Mouse (Mus musculus) 3T3-L1 (cell line): ENCODE measurements around the gene Mknk2.
"Not testable (repeated sequence)": the region's sequence is repeated elsewhere in the genome, so short reads cannot be mapped to it uniquely, and the experiment has no call there.

ENCODE experiments used
- DNase-seq: peaks from one replicate; pipeline ENCODE4 v3.0.0-alpha.2; 2015; ENCODE audit warnings: low read depth, low spot score

Gene Mknk2

DNA sequence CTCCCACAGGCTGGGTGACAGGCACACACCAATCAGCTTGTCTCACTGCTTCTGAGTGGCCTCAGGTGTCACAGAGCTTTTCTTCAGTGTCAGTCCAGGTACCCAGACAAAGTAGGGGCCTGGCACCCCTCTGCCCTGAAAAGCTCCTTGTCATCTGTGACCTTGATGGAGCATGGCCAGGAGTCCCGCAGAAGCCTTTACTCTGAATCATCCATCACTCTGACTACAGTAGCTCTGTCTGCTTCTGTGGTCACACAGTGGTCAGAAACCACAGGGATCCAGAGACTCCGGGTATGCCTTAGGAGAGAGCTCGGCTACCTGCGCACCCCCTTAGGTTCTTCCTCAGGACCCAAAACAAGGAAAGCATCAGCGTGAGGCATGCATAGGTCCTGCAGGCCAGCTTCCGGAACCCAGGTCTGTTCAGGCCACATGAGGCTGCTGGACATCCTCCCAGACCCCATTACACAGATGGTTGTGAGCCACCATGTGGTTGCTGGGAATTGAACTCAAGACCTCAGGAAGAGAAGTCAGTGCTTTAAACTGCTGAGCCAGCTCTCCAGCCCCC is 24.7 kb downstream of the Mknk2 start:
- peak; percentile 67 for DNase-seq

DNA sequence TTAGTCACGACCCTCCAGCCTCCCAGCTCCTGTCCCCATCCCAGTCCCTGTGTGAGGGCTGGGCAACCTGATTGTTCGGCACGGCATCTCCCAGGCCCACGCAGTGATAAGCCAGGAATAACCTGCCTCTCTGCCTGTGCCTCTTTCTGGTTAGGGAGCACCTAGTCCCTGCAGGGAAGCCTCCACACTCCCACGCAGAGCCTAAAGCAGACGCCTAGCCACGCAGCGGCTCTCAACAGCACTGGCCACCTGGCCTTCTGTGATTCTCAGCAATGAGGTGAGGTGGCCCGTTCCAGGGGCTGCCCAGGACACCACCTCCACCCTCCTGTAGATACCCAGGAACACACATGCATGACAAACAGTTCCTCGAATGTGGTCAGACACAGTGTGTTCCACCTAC is 27.5 kb downstream of the Mknk2 start:
- no peak for DNase-seq

DNA sequence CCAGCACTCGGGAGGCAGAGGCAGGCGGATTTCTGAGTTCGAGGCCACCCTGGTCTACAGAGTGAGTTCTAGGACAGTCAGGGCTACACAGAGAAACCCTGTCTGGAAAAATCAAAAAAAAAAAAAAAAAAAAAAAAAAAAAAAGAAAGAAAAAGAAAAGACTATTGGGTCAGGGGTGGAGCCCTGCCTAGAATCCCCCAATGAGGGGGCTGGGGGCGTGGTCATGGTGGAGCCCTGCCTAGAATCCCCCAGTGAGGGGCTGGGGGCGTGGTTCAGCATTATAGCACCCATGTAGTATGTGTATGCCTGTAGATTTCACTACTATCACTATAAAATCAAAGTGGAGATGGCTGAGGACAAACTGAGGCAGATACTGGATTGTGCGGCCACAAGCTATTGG is 28.0 kb downstream of the Mknk2 start:
- not testable (repeated sequence) for DNase-seq

- no peak for DNase-seq
These were observed 31.0 kb downstream of the Mknk2 start for GRCm38 (mm10) chr10:80646936-80647335.

DNA sequence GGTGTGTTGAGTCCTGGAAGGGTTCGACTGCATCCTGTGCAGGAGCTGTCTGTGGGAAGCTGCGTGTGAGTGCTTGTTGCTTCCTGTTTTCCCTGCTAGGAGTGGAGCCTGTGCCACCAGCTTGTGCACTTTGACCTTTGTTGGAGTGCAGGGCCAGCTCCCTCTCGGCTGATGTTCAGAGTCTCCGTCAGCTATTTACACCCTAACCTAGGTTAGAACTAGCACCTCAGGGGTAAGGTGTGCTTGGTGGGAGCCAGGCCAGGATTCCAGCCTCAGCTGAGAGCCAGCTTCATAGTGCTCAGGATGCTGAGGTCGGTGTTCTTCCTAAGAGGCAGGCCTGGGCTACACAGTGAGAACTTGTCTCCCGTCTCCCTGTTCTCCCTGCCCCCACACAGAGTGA is 42.6 kb downstream of the Mknk2 start:
- no peak for DNase-seq

DNA sequence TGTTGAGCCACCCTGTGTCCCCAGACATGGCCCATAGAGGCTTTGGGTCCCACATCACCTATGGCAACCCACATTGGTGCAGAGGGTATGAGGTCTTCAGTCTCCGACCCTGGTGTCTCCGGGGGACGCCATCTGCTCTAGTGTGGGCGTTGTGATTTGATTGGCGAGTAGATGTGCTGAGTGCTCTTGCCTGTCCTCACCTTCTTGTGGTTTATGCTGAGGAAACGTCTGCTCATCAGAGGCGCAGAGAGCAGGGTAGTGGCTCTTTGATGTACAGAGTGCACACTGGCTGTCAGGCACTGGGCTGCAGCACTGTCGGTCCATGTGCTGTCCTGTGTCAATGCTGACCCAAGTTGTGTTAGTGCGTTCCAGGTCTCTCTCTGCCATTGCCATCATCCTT is 49.0 kb downstream of the Mknk2 start:
- DNase-seq, result no peak

GRCm38 (mm10) chr10:80627685-80628084 is 50.2 kb downstream of the Mknk2 start:
- DNase-seq, result peak; percentile 13

DNA sequence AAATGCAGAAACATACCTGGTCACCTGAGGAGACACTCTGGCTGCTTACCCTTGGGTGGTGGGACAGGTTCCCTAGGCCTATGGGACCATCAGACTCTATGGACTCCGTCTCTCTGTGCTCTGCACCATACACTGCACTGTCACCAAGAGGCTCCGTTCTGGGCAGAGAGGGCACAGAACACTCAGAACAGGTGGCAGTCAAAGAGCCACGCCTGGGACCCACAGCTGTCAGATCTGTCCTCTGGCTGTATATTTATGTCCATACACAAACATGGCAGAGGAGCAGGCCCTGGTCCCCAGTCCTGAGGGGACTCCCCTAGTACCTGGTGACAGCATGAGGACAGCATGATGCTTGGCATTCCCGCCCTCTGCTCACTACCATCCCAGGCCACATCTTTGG is 52.1 kb downstream of the Mknk2 start:
- no peak for DNase-seq

GRCm38 (mm10) chr10:80623457-80624191 is 54.3 kb downstream of the Mknk2 start:
- DNase-seq, result peak; percentile 67

DNA sequence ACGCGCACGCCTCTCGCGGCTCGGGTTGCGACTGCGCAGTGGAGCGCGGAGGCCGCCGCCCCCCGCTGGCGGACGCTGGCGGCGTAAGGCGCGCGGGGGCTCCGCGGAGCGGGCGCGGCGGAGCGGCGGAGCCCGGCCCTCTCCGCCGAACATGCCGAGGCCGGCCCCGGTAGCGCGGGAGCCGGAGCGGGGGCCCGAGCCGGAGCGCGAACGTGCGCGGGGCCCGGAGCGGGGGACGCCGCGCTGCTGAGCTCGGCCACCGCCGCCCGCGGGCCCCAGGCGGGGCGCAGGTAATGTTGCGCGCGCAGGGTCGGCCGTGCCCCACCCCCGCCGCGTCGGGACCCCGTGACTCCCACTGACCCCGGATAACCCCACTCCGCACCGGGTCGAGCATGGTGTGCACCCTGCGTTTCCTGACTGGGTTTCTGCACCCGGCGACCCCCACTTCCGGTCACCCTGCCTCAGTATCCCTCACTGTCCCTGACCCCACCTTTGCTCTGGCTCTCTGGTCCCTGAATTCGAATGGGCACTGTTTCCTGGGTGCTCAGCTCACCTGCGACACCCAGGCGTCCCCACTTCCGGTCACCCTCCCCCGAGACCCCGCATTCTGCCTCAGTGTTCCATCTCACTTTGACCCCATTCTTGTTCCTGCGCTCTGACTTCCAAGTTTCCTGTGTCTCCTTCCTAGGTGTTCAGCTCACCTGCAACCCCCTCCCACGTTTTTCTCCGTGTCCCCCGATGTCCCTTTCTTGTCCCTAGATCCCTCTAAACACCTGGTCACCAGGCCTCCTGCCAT is 55.1 kb downstream of the Mknk2 start, which contains the start of gene Csnk1g2:
Csnk1g2 (plus strand) TSS at position 178 of the 796 bp plus-strand sequence.
- no peak for DNase-seq

DNA sequence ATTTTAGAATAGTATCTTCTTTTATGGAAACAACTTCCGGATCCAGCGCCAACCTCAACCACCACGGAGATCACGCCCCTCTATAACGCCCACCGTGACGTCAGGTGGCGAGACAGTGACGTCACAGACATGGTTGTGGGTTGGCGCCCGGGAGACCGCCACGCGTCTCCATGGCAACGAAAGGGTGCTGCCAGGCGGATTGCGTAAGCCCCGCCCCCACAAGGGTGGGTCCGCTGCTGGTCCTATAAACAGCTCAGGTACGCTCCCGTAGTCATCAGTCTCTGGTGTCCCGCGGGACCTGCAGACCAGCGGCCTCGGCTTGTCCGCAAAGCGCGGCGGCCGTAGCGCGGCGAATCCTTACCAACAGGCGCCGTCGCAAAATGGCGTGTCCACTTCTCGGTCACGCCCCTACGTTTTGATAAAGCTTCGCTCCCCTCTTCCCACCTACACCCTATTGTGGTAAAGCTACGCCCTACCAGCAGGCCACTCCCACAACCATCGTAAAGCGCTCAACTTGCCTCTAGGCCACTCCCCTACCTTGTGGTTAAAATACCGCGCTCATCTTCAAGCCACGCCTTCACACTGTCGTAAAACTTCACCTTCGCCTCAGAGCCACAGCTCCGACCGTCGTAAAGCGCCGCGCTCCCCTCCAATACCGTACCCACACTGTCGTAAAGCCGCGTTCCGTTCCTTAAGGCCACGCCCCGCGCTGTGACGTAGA is 55.8 kb downstream of the Mknk2 start:
- peak; percentile 100 for DNase-seq

DNA sequence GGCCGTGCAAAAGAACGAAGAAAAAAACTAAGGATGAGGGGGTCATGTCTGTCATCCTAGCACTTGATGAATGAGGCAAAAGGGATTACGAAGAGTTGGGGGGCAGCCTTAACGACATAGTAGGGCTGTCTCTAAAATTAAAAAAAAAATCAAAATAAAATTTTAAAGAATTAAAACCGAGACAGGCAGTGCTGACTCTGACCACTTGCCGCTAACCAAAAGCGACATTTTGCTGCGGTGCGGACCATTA is 56.3 kb downstream of the Mknk2 start:
- no peak for DNase-seq

- no peak for DNase-seq
These were observed 56.9 kb downstream of the Mknk2 start for GRCm38 (mm10) chr10:80620796-80621689.

- DNase-seq, result no peak
These were observed 57.5 kb downstream of the Mknk2 start for GRCm38 (mm10) chr10:80620365-80620764.

- no peak for DNase-seq
These were observed 58.3 kb downstream of the Mknk2 start for GRCm38 (mm10) chr10:80619465-80620244.

- DNase-seq, result no peak
These were observed 59.7 kb downstream of the Mknk2 start for GRCm38 (mm10) chr10:80618181-80618580.
